ENCODE assay signal across 10 mouse cellular contexts in the genomic region with DNA sequence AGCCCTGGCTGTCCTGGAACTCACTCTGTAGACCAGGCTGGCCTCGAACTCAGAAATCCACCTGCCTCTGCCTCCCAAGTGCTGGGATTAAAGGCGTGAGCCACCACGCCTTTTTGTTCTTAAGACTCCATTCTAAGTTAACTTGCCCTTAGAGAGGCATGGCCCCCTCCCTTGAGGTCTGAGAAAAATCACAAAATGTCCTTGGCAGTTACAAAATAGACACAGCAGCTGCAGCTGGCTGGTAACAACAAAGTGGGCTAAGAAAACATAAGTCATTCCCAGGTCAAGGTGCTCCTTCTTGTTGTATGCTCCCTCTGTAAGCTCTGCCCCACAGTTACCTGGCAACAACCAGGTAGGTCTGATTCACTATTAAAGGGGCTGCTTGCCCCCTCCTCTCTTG. TPM values are rescaled to one million over a fixed set of nuclear protein-coding genes. Genes with fewer than 3 reads are reported as not detected.
"Had no signal": no experiment of that assay in that cellular context is flagged by ENCODE, and none has a peak within 500 bp of the region (broad histone marks: within the 10 kb centered on the region; RNA-seq: fewer than 3 reads in every experiment).

No protein-coding gene starts in this region.

RNA-seq across cellular contexts. Expression of a gene that starts 14.3 kb away (rescaled TPM):
- total RNA-seq: gastrocnemius, adult 8-10 months; gastrocnemius, postnatal 25 days; gastrocnemius, postnatal 4 days; heart, adult 2 months had no signal
- polyA plus RNA-seq: embryonic facial prominence, embryonic 10.5 days; embryonic facial prominence, embryonic 12.5 days; forebrain, embryonic 11.5 days; forebrain, embryonic 12.5 days; forebrain, embryonic 14.5 days; forebrain, postnatal 0 days had no signal
